Mouse (Mus musculus) heart, postnatal 0 days (tissue): ENCODE measurements at regions not wholly inside any gene's neighbourhood (a gene's known extent, or its start where the extent isn't known, plus 50 kb on each side); places are given as distances from the start of the nearest gene placed in this dataset.

Experiments
- CTCF ChIP-seq: IDR thresholded peaks from 2 replicates; pipeline ENCODE4 v1.5.1; 2016; ENCODE audit warnings: antibody characterized with exemption, control low read depth, low read depth
- EP300 ChIP-seq: IDR thresholded peaks from 2 replicates; pipeline ENCODE4 v1.6.1; 2016; ENCODE audit warnings: antibody characterized with exemption, low read depth

DNA sequence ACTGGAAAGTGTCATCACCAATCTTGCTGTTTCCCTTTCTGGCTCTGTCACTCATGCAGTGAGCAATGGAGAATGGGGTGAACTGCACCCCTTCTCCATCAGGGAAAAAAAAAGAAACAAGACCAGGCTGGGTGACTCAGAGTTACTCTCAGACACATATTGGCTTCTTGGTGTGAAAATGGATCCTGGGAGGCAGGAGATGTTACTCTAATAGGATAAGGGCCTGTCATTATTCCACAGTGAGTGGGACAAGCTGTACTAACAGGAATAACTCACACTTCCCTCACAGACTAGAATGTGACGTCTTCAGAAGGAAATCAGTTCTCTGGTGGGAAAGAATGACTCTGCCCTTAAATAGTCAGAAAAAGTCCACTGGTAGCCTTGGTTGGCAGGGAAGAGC lies 181.4 kb upstream of the Nlrp1b start:
- TF ChIP-seq EP300 (no peak), CTCF (no peak)
